Mouse (Mus musculus): ENCODE measurements at regions not wholly inside any gene's neighbourhood (a gene's known extent, or its start where the extent isn't known, plus 50 kb on each side); places are given as distances from the start of the nearest gene placed in this dataset.

- ATAC-seq (replicated peaks; ENCODE audit: low read depth, poor library complexity, severe bottlenecking) = no peak
Measured at GRCm38 (mm10) chr1:149198854-149199253, 762.2 kb downstream of the Pla2g4a start.
